Mouse (Mus musculus) neutrophil, adult 5-6 weeks (primary cell): ENCODE measurements around the gene Stox2. TPM values are rescaled to one million over a fixed set of nuclear protein-coding genes. Genes with fewer than 3 reads are reported as not detected.
"Not testable (repeated sequence)": the region's sequence is repeated elsewhere in the genome, so short reads cannot be mapped to it uniquely, and the experiment has no call there.

Source experiments
- ATAC-seq: fragments of 151-379, 151-347 bp; 2 replicates; pipeline ENCODE4 v1.8.0; 2017; ENCODE audit warnings: mild to moderate bottlenecking, moderate TSS enrichment; ENCODE audit not compliant: insufficient number of reproducible peaks, poor library complexity, low FRiP score, severe bottlenecking; ENCODE audit errors: extremely low read depth
- total RNA-seq: library from RNA; stranded (forward); fragments of 200-1000 nt; gene quantifications from 2 replicates; pipeline ENCODE4 v1.2.3, GENCODE M21; 2017

The Stox2 gene
- total RNA-seq: 0.12 and 0.70 TPM in 2 replicates

DNA sequence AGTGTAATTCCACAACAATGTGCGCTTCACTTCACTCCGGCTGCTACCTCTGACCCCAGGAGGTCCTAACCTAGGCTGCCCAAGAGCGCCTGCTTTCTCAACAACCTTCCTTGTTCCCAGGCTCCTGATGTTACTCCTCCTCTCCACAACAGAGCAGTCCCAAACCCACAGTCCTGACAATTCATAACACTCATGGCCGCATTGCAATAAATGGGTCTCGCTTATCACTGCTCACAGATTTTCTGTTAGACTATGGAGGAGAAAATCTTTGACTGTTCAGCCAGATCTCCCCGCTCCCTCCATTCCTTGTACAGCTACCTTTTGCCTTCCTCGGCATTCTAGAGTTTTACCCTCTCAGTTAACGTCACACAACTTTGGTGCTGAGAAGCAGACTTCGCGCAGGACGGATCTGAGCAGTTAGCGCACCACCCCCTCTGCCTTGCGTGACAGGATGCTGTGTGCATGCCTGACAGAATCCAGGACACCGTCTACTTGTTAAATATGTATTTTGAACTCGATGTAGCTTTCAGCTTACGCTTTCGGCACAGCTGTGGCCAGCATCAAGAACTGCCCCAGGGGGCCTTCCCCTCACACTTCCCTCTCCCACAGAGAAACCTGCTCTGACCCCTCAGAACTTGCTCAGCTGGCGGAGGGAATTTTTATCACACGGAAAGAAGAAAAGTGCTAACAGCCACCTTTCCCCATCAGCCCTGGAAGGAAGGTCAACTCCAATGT lies at the start of gene Stox2:
Gene Stox2, minus strand, starts transcription at position 51 of the 735 bp plus-strand sequence.
- ATAC-seq: no peak

DNA sequence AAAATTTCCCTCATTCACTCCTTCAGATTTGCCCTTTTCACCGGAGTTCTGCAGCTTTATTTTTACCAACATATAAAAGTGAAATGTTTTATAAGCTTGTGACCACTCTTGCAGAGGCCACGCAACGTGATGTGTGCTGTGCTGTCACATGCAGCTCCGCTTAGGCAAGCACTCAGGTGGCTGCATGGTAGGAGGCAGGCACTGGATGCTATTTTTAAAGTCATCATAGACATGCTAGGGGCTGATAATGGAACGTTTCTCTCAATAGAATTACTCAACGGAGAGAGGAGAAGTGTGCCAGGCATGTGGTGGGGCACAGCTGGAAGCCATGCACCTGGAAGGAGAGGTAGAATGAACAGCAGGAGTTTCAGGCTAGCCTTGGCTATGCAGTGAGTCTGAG lies 49.3 kb upstream of the Stox2 start:
- ATAC-seq: no peak

DNA sequence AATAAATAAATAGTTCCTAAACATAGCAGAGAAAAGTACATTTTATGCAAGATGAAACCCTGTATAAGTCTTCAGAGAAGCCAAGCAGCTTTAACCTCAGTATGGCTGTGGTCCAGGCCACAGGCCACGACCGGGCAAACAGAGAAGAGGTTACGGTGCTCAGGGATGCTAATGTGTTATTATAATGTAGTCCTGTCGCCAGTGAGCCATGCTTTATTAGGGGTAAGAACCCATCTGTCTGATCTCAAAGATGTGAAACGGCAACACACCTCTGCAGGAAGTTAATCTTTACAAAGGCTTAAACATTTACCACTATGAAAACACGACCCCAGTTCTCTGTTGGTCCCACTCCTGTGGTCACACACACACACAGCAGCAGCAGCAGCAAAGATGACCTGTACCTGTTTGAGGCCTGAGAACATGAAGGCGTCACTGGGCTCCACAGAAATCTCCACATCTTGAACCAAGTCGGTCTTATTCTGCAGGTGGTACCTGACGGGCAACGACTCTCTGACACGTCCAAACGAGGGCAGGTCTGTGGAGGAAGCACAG lies 48.5 kb upstream of the Stox2 start:
- ATAC-seq: no peak

DNA sequence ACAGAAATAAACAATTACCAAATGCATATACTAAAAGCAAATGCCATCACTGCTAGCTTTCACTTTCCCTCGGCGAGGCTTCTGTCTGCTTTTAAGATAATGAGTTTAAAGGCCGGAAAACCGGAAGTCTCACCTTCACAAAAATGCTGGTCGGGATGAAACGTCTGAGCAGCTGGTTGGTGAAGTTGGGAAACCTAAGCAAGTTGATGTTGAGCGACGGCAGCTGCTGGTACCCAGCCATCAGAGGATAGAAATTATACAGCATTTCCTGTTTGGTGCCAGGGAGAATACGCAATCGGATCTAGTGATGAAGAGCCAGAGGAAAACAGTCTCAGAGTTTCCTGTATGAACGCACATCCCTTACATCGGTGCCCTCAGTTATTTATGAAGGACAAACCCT lies 46.9 kb upstream of the Stox2 start:
- ATAC-seq: no peak

DNA sequence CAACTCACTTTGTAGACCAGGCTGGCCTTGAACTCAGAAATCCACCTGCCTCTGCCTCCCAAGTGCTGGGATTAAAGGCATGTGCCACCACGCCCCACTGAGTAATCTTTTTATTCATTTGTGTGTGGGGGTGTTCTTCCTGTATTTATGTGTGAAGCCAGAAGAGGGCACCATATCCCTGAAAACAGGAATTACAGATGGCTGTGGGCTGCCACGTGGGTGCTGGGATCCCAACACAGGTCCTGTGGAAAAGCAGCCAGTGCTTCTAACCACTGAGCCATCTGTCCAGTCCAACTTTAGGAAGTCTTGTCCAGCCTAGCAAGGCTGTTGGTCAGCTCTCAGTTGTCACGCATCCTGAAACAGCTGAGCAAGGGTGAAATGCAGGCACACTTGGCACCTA lies 41.1 kb upstream of the Stox2 start:
- ATAC-seq: no peak

DNA sequence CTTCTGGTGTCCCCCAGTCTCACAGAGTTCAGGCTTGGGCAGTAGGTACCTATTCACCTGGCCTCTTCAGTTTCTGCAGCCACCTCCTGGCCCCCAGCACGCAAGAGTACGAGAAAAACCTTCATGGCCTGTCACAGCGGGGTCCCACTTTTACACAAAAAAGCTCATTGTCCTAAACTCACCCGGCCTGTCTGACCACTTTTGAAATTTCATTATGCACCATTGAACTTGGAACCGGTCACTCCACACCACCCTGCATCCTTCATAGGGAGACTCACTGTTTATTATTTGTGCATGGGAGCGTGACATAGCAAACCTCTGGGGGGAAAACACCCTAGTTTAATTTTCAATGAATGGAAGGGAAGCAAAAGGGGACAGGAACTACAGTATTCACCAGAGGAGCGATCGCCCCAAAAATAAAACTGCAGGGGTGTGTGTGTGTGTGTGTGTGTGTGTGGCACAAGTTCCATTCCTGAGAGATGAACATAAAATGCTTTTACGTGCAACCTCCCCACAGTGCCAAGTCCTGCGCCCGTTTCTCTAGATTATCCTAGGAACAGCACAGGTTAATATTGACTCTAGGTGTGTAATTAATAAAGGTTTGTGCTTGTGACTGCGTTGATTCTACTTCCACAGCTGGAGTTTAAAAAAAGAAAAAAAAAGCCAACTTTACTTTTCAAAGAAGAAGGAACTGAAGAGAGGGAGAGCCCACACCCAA lies 36.4 kb upstream of the Stox2 start:
- ATAC-seq: no peak

DNA sequence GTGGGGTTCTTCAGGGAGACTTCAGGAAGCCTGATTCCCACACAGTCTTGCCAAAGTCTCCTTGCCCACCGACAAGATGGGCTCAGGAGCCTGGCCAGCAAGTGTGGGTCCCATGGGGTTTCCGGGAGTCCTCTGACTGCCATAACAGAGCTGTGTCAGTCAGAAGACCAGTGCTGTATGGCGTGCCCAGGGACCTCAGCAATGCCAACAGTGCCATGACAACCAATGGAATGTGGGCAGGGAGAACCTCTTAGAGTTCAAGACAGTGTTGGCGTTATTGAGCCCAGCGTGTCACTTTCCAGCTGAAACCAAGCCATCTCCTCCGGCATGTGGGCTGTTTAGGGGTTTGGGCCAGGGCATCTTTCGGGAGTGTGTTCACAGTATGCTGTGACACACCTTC lies 33.9 kb upstream of the Stox2 start:
- no peak for ATAC-seq

DNA sequence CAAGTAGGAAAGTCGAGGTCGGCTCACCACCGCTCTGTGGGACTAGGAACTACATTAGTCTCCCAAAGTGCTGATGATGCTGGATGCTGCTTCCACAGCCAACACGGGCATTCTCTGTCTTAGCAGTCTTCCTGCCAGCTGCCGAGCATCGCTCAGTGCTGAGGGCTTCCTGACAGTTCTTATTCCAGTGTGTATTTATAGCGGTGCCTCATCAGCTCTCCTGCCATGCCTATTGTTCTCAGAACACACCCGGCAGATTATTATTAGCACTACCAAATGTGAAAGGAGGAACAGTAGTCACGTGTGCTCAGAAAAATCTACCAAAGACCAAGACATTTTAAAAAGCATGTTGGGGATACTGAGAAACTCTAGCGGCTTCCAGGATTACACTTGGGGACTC lies 15.5 kb upstream of the Stox2 start:
- no peak for ATAC-seq

DNA sequence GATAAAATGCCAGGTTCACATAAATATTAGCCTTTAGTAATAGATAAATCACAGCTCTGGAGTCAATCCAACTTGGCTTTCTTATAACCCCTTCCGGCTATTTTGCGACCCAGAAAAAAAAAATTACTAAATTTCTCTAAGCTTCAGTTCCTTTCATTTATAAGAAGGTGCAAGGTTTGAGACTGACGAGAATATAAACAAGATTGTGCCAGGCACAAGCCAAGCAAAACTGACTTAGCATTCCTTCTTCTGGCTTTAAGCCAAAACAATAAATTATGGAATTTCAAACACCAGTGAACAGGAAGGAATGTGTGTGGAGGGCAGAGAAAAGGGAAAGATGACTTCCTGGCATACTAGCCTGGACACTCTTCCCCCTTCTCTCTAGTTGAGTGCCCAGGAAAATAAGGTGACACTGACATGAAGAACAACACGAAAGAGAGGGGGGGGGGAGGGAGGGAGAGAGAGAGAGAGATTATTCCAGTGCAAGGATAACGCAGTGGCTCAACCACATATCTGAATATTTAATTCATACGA lies 13.1 kb upstream of the Stox2 start:
- no peak for ATAC-seq

DNA sequence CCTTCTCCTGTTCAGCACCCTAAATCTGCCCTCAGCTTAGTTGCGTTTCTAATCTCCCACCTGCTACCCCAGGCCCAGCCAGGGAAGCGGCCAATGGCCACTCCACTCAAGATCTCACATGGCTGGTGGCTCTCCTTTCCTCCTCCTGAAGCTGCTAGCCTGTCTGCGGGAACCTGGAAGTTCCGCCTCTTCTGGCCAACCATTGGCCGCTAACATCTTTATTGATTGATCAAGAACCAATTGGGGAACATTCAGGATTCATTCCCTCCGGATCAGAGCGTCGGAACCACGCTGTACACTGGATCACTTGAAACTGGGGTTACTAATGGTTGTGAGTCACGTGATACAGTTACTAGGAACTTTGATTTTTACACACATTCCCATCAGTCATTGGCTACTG lies 12.4 kb upstream of the Stox2 start:
- ATAC-seq: no peak

DNA sequence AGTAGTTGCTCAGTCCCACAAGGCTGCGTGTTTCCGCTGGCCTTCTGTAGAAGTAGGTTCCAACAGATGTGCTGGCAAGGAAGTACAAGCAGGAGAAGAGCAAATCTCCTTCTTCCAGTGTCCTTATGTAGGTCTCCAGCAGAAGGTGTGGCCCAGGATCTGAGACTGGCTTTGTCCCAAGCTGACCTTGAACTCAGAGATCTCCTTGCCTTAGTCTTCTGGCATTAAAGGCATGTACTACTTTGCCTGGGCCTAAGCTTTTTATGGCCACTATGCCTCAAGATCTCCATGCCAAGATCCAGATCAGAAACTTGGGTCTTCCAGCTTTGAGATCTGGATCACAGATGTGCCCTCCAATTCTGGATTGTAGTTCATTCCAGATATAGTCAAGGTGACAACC lies 3.0 kb upstream of the Stox2 start:
- ATAC-seq: not testable (repeated sequence)

DNA sequence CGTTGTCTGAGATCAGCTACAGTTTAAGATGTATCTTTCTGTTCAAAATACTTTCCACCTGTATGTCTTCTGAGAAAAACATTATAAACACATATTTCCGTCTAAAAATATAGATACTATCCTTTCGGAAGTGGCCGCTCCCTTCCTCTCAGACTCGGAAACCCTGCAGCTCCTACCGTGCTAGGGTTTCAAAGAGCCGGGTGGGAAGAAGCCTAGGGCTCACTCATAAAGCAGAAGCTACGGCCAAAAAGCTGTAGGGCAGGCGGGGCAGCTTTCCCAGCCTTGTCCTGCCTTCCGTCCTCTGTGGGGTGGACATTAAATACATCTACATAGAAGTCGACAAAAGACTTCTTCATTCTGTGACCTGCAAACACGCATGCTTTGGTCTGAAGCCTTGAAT lies 6.9 kb downstream of the Stox2 start:
- ATAC-seq: no peak

DNA sequence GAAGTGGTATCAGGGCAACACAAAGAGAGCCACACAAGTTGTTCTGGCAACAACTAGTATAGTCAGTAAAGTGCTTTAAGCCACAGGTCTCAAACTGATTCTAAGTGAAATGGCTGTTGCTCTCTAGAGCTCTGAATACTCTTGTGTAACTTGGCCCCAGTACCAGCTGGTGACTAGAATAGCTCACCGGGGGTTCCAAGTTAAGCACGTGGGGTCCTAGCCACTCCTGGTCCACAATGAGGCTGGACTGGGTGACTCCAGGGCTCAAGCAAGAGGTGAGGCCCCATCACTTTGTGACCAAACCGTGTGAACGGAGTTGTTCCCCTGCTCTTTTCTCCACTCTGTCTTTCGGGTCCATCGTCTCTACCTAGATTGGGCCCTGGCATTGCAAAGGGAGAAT lies 8.2 kb downstream of the Stox2 start:
- ATAC-seq: no peak

DNA sequence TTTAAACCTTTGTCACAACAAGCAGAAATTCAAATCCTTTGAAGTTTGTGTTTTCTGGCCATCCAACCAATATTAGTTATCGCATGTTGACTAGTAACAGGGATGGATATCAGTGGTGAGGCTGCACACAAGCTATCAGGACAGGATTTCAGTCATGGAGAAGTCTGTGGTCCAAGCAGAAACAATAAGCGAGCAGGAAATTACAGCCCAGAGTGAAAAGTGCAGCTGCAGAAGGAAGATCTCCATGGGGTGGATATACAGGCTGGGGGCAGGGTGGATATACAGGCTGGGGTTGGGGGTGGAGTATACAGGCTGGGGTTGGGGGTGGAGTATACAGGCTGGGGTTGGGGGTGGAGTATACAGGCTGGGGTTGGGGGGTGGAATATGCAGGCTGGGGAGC lies 10.3 kb downstream of the Stox2 start:
- no peak for ATAC-seq

DNA sequence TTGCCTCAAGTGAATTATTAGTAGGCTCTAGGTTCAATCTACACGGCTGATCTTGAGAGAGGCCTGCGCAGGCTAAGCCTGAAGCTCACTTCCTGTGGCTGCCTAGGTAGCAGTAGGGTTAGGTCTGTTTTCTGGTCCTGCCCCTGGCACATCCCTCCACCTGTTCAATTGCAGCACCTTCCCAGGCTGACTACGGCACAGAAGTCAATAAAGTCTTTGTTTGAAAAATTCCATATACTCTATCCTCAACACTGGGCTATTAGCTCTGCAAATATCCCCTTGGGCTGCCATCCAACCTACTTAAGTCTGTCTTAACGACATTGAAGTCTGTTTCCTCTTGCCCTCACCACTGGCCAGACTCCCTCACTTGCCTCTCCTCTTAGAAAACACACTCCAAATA lies 10.8 kb downstream of the Stox2 start:
- no peak for ATAC-seq

DNA sequence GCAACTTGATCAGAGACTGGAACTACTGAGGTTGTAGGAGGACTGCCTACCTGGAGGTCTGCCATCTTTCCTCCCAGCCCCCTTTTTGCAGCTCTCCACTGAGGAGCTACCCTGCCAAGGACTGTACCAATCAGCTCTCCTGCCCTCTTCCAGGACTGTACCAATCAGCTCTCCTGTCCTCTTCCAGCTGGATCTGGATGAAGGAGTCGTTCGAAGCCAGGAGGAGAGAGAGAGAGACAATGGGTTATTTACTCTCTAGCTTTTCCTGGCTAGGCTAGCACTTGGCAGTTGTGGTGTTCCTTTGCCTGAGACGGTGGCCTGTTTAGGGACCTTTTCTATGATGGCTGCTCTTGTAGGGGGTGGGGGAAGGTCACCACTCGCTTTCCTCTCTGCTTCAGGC lies 14.9 kb downstream of the Stox2 start:
- ATAC-seq: no peak

DNA sequence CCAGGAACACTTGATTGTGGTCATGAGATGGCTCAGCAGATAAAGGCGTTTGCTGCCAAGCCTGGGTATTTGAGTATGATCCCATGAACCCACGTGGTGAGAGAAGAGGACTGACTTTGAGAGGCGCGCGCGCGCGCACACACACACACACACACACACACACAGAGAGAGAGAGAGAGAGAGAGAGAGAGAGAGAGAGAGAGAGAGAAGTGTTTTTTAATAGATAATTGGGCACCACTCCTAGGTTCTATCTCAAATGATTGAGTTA lies 32.0 kb downstream of the Stox2 start:
- not testable (repeated sequence) for ATAC-seq

DNA sequence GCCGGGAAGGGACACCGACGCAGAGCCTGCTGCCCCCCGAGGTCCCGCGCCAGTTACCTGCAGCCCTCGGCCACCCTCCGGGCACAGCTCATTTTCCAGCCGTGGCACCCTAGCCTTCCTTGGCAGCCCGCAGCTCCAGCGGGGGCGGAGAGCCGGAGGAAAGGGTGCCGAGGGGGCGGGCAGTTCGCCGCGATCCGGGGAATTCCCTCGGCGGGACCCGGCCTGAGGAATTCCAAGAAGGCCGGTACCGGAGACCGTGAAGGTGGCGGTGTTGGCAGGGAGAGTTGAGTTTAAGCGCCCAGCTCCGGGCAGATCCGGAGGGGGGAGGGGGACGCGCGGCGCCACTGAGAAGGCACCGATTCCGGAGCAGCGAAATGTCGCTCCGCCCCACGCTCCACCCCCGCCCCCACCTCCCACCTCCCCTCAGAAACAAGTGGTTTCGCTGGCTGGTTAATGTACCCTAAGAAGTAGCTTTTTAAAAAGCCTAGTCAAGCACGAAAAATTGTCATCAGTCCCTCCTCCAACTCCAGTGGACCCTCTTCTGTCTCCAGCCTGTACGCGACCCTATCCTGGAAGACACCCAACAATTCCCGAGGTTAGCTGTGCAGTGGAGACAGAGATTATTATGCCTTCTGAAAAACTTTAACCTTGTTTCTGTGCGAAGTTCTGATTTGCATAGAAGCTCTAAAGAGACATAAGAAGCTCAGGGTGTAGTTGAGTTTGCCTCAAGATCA lies 32.5 kb downstream of the Stox2 start:
- ATAC-seq: no peak

DNA sequence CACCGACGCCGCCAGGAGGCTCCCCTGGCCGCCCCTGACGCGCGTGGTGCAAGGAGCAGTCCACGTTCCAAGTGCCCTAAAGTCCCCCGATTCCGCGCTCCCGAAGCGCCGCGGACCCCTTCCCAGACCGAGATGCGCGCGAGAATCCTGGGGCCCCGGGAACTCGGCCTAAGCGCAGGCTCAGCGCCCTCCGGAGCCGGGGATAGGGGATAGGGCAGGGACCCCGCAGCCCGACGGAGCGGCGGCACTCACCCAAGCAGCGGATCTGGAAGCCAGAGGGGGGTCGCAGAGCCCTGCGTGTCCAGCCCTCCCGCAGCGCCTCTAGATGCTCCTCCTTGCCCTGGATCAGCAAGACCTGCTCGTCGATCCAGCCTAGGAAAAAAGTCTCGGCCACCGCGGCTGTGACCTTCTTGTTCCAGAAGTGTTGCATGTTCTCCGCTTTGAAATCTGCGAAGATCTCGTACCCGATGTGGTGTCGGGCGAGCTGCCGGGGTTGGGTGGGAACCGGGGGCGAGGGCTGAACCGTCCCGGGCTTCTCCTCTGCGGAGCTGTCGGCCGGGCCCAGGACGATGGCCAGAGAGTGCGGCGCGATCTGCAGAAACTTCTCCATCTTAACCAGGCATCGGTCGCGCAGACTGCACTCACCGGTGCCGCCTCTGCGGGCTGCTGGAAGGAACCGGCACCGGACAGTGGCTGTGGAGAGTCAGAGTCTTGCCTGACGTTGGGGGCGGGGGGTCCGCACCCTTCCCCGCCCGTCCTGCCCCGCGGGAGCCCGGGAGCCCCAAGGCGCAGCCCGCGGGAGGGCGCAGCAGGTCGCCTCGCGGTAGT lies 33.3 kb downstream of the Stox2 start:
- no peak for ATAC-seq
